Mouse (Mus musculus): ENCODE results near the gene Dcun1d5. TPM values are rescaled to one million over a fixed set of nuclear protein-coding genes. Genes with fewer than 3 reads are reported as not detected.

The Dcun1d5 gene
- total RNA-seq, 2 experiments from 2014 or later: 68.6 to 73.7 TPM

Other genes with a start within 250 kb of the Dcun1d5 start
- gene Dync2h1, start 74 bp upstream of the Dcun1d5 start, total RNA-seq (2021): 1 to 10 TPM; 1.4 to 1.5 TPM
- not detected for gene Mmp13, start 88.0 kb downstream of the Dcun1d5 start, total RNA-seq (2021)
- not detected for gene Mmp12, start 159.9 kb downstream of the Dcun1d5 start, total RNA-seq (2021)
- not detected for gene Mmp1b, start 203.5 kb downstream of the Dcun1d5 start, total RNA-seq (2021)